Mouse (Mus musculus) kidney, embryonic 14.5 days (tissue): ENCODE results near the gene 1700001J03Rik. TPM values are rescaled to one million over a fixed set of nuclear protein-coding genes. Genes with fewer than 3 reads are reported as not detected.

Source experiments
- ATAC-seq: fragments of 200-750 bp; cut with Nextera tagmentation; 2 replicates; pipeline ENCODE4 v1.8.0; 2017; ENCODE audit warnings: moderate number of reproducible peaks, mild to moderate bottlenecking, moderate TSS enrichment, moderate library complexity; ENCODE audit not compliant: low FRiP score, low TSS enrichment
- H3K27ac ChIP-seq: fragments of 300-500 bp; sonication (generic); 2 replicates; pipeline ENCODE4 v1.5.1; 2014; ENCODE audit warnings: low read depth, mild to moderate bottlenecking, low read length, moderate library complexity, mixed read lengths
- H3K27me3 ChIP-seq: fragments of 300-500 bp; sonication (generic); 2 replicates; pipeline ENCODE4 v1.6.1; 2014; ENCODE audit warnings: mild to moderate bottlenecking, low read length; ENCODE audit not compliant: control insufficient read depth, insufficient read depth
- H3K36me3 ChIP-seq: fragments of 300-500 bp; sonication (generic); 2 replicates; pipeline ENCODE4 v1.6.1; 2014; ENCODE audit warnings: low read length, mixed read lengths; ENCODE audit not compliant: control insufficient read depth, insufficient read depth
- H3K4me1 ChIP-seq: fragments of 300-500 bp; sonication (generic); 2 replicates; pipeline ENCODE4 v1.6.1; 2014; ENCODE audit warnings: low read length, mixed read lengths; ENCODE audit not compliant: control insufficient read depth, insufficient read depth
- H3K4me2 ChIP-seq: fragments of 300-500 bp; sonication (generic); replicated peaks from 2 replicates; pipeline ENCODE4 v1.6.1; 2014; ENCODE audit warnings: low read depth, mild to moderate bottlenecking, low read length
- H3K4me3 ChIP-seq: fragments of 300-500 bp; sonication (generic); 2 replicates; pipeline ENCODE4 v1.5.1; 2014; ENCODE audit warnings: mild to moderate bottlenecking, low read length
- H3K9ac ChIP-seq: fragments of 300-500 bp; sonication (generic); 2 replicates; pipeline ENCODE4 v1.6.1; 2014; ENCODE audit warnings: low read depth, mild to moderate bottlenecking, low read length, moderate library complexity
- H3K9me3 ChIP-seq: fragments of 300-500 bp; sonication (generic); 2 replicates; pipeline ENCODE4 v1.6.1; 2016; ENCODE audit warnings: low read length; ENCODE audit not compliant: control insufficient read depth
- WGBS: fragments of 180-500 bp; shearing (Covaris S2); extraction: QIAGEN DNeasy Blood & Tissue Kit; methylation state at CpG from one replicate; pipeline ENCODE4 v1.1.7; 2014; 5-methylcytosine and 5-hydroxymethylcytosine counted together
- polyA plus RNA-seq: library from polyadenylated mRNA; unstranded; fragments of >200 nt; fragmentation: Nextera tagmentation; extraction: Ambion mirVana; gene quantifications from 2 replicates; pipeline ENCODE4 v1.2.1, GENCODE M21; 2014

Gene 1700001J03Rik
- polyA plus RNA-seq, 1 experiment from 2014 or later: not detected

DNA sequence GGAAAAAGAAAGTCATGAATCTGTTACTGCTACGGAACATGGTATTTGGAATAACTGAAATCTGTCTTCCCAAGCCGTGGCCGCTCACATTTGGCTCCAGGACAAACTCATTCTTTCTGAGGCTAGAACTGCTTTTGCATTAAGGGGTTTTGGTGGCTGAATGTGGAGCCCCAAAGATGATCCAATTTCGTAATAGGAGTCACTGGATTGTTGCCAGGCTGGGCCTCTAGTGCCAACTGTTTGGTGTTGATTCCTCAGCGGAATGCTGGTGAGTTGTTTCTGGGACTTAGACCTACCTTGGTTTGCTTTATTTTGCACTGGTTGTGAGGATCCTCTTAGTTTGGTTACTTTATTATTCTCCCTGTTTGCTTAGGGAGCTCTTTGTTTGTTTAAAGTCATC lies 38.7 kb upstream of the 1700001J03Rik start:
- no peaks in the 10 kb centered on the region for H3K27me3 ChIP-seq
- ATAC-seq: no peak
- no peak overlapping the region for H3K9ac ChIP-seq
- no peak overlapping the region for H3K27ac ChIP-seq
- peaks cover 6% of the 10 kb centered on the region; the same call in 1 of the 2 replicates for H3K36me3 ChIP-seq
- no peaks in the 10 kb centered on the region for H3K9me3 ChIP-seq
- 85% methylated on average over 5 of the region's 5 CpGs for WGBS
- no peak overlapping the region for H3K4me3 ChIP-seq
- H3K4me1 ChIP-seq: peaks cover 7% of the 10 kb centered on the region; the same call in 1 of the 2 replicates
- H3K4me2 ChIP-seq: no peak overlapping the region

DNA sequence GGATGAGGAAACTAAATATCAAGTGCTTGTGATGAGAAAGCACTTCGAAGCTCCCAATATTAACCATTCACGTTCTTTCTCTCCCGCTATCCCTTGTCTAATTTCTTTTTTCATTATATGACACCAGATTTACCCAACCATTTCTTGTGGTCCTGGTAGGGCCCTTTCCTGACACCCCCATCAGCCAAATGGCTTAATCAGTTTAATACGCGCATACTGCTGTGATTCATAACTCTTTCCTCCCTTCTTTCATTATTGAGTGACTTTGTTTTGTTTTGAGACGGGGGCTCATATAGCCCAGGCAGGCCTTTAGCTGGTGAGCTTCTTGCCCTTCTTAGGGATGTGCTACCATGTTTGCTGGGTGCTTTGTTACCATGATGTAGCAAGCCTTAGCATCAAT lies 36.6 kb upstream of the 1700001J03Rik start:
- Histone ChIP-seq H3K4me1 (peaks cover 7% of the 10 kb centered on the region; the same call in 1 of the 2 replicates), H3K36me3 (peaks cover 21% of the 10 kb centered on the region), H3K27ac (peak overlapping the region; percentile 92), H3K4me3 (peak overlapping the region; percentile 45), H3K9ac (peak overlapping the region; percentile 58; the same call in 1 of the 2 replicates), H3K27me3 (no peaks in the 10 kb centered on the region), H3K4me2 (peak overlapping the region; percentile 53), H3K9me3 (no peaks in the 10 kb centered on the region)
- no peak for ATAC-seq
- WGBS: 25% methylated on average over 6 of the region's 6 CpGs

DNA sequence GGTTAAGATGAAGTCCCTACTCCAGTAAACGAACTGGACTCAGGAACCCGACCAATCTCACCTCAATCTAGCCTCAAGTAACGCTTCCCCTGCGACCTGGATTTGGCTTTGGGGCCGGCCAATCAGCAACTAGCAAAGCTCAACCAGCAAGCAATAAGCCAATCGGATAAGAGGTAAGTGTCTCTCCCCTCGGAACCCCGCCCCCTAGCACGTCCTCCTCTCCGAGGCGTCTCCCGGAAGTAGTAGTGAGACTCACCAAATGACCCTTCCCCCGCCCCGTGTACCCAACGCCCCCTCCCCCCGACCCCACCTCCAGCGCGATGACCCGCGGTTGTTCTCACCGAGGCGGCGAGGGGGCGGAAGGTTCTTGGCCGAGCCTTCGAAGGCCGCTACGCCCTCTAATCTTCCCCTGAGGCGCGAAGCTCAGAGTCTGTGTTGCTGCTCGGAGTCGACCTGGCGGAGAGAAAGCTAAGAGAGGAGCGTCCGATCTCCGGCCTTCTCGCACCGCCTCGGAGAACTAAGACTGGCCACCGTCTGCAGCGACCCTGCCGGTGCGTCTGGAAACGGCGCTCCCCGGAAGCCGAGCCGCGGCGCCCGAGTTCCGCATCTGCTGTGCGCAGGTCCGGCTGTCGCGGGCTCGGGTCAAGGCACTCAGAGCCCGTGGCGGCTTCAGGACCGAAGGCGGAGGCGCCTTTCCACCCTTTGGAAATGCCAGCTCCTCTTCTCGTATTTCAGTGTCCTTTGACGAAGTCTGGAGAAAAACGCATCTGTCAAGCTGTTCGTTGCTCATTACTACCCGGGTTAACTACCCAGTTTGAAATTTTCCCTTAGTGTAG lies 36.0 kb upstream of the 1700001J03Rik start, which contains the start of gene Rnf6:
TSS of gene Rnf6 (minus strand) at position 677 of the 836 bp plus-strand sequence.
- Histone ChIP-seq H3K36me3 (peaks cover 22% of the 10 kb centered on the region), H3K27me3 (no peaks in the 10 kb centered on the region), H3K4me2 (peak within 1 kb of the TSS; percentile 74), H3K9me3 (no peaks in the 10 kb centered on the region), H3K27ac (peak within 1 kb of the TSS; percentile 92), H3K4me3 (peak within 1 kb of the TSS; percentile 45), H3K4me1 (peaks cover 7% of the 10 kb centered on the region; the same call in 1 of the 2 replicates), H3K9ac (peak within 1 kb of the TSS; percentile 58)
- under 1% methylated on average over 66 of the region's 67 CpGs for WGBS
- ATAC-seq: peak; percentile 100

DNA sequence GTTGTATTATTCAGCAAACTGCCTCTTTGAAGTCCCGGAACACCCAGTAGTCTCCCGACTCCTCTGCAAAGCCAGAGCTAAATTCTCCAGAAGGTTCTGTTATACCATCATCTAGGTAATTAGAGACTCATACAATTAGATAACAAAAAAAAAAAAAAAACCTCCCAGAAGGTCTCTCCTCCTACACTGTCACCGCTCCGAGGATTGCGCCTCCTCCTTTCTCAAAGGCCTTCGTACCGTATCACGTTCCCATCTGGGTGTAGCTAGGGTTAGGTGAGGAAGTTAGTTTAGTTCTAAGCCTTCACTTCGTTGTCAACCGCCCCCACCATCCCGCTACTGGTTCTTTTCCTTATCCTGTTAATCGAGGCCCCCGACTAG lies 35.4 kb upstream of the 1700001J03Rik start:
- Histone ChIP-seq H3K9ac (peak overlapping the region; percentile 42), H3K9me3 (no peaks in the 10 kb centered on the region), H3K27ac (peak overlapping the region; percentile 92; the same call in 1 of the 2 replicates), H3K36me3 (peaks cover 29% of the 10 kb centered on the region), H3K27me3 (no peaks in the 10 kb centered on the region), H3K4me3 (peak overlapping the region; percentile 45), H3K4me1 (peaks cover 7% of the 10 kb centered on the region; the same call in 1 of the 2 replicates), H3K4me2 (peak overlapping the region; percentile 74)
- ATAC-seq: peak; percentile 47
- WGBS: 6% methylated on average over 13 of the region's 13 CpGs

DNA sequence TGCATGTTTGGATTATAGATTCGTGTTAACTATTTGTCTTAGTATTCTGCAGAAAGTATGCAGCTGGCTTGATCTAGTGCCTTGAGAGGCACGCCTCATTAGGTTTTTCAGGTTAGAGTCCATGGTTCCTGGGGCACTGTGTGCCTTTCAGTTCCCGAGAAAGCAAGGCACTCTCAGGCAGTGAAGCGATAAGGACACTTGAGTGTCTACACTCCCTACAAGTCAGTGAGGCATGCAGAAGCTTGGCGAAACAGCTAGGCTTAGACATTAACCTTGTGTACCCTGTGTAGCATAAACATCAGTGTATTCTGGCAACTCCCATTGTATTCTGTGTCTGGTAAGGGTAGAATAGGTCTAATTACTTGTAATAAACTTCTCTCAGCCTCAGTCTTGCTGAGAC lies 20.4 kb upstream of the 1700001J03Rik start:
- peak overlapping the region; percentile 74; the same call in 1 of the 2 replicates for H3K27ac ChIP-seq

DNA sequence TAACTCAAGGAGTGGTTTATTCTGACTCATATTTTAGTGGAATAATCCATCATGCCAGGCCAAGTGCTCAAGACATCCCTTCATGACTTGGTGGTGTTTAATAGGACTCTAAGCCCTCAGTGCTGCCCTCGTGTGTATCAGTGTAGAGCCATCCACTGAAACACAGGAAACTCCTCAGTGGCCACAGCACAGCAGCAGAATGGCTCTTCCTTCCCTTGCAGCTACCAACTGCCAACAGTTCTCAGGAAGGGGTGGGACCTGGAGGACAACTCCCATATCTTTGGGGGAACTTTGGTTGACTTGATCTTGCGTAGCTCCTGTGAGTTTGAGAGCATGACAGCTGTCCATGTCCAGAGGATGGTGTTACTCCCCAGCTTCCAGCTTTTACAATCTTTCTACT lies 18.8 kb upstream of the 1700001J03Rik start:
- Histone ChIP-seq H3K27me3 (no peaks in the 10 kb centered on the region), H3K27ac (no peak overlapping the region), H3K36me3 (peaks cover 32% of the 10 kb centered on the region), H3K9ac (no peak overlapping the region), H3K9me3 (no peaks in the 10 kb centered on the region), H3K4me3 (no peak overlapping the region), H3K4me1 (peaks cover 6% of the 10 kb centered on the region; the same call in 1 of the 2 replicates), H3K4me2 (no peak overlapping the region)
- 87% methylated on average over 2 of the region's 2 CpGs for WGBS
- ATAC-seq: no peak

More for the DNA sequence above, 20.4 kb upstream of the 1700001J03Rik start:
- no peak overlapping the region for H3K4me2 ChIP-seq
- peak; percentile 98 for ATAC-seq
- H3K9ac ChIP-seq: no peak overlapping the region
- peaks cover 6% of the 10 kb centered on the region; the same call in 1 of the 2 replicates for H3K4me1 ChIP-seq
- H3K9me3 ChIP-seq: no peaks in the 10 kb centered on the region
- no peaks in the 10 kb centered on the region for H3K27me3 ChIP-seq
- H3K36me3 ChIP-seq: peaks cover 45% of the 10 kb centered on the region
- H3K4me3 ChIP-seq: no peak overlapping the region
- WGBS: 37% methylated on average over 5 of the region's 5 CpGs

DNA sequence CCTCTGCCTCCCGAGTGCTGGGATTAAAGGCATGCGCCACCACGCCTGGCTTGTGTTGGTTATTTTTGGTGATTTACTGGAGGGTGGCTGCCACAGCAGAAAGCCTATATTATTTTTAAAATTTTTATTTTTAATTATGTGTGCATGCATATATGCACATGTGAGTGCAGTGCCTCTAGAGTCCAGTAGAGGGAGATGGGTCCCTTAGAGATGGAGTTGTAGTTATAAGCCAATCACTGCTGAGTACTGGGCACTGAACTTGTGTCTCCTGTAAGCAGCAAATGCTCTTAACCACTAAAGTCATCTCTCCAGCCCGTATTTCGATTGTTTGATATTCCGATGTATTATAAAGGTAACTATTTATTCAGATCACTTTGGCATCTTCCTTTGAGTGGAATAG lies 15.5 kb upstream of the 1700001J03Rik start:
- peaks cover 18% of the 10 kb centered on the region for H3K36me3 ChIP-seq
- H3K27ac ChIP-seq: no peak overlapping the region
- H3K4me2 ChIP-seq: no peak overlapping the region
- 95% methylated on average over 6 of the region's 6 CpGs for WGBS
- H3K9me3 ChIP-seq: no peaks in the 10 kb centered on the region
- ATAC-seq: no peak
- H3K4me3 ChIP-seq: no peak overlapping the region
- no peaks in the 10 kb centered on the region for H3K4me1 ChIP-seq
- H3K27me3 ChIP-seq: no peaks in the 10 kb centered on the region
- H3K9ac ChIP-seq: no peak overlapping the region

DNA sequence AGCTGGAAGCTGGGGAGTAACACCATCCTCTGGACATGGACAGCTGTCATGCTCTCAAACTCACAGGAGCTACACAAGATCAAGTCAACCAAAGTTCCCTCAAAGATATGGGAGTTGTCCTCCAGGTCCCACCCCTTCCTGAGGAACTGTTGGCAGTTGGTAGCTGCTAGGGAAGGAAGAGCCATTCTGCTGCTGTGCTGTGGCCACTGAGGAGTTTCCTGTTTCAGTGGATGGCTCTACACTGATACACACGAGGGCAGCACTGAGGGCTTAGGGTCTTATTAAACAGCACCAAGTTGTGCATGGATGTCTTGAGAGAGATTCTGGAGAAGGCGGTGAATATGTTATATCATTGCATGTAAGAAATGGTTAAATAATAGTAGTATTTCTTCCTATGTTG lies 14.4 kb upstream of the 1700001J03Rik start:
- Histone ChIP-seq H3K4me2 (no peak overlapping the region), H3K36me3 (peaks cover 11% of the 10 kb centered on the region), H3K4me3 (no peak overlapping the region), H3K9ac (no peak overlapping the region), H3K4me1 (no peaks in the 10 kb centered on the region), H3K27me3 (no peaks in the 10 kb centered on the region), H3K9me3 (no peaks in the 10 kb centered on the region), H3K27ac (no peak overlapping the region)
- 75% methylated on average over 2 of the region's 2 CpGs for WGBS
- no peak; the same call in 1 of the 2 replicates for ATAC-seq

DNA sequence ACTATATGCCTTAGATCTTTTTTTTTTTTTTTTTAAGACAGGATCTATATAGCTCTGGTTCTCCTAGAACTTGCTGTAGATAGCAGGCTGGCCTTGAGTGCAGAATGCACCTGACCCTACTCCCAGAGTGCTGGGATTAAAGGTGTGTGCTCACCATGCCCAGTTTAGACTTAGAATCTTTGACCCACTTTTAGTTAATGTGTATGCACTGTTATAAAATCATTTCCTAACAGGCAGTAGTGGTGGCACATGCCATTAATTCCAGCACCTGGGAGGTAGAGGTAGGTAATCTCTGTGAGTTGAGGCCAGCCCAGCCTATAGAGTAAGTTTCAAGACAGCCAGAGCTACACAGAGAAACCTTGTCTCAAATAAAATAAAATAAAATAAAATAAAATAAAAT lies 14.0 kb upstream of the 1700001J03Rik start:
- Histone ChIP-seq H3K27me3 (no peaks in the 10 kb centered on the region), H3K4me2 (no peak overlapping the region), H3K4me3 (no peak overlapping the region), H3K4me1 (no peaks in the 10 kb centered on the region), H3K9ac (no peak overlapping the region), H3K9me3 (no peaks in the 10 kb centered on the region), H3K36me3 (peaks cover 7% of the 10 kb centered on the region), H3K27ac (no peak overlapping the region)
- 0 out of 2 replicates have a peak, but pooled peaks have one; percentile 43 for ATAC-seq
